In genomic region chr10:12922574-12923353, GRCm38 (mm10) we compare ENCODE assay signal across 8 mouse cellular contexts. TPM values are rescaled to one million over a fixed set of nuclear protein-coding genes. Genes with fewer than 3 reads are reported as not detected.
DNase-seq lines count a peak whose midpoint lies in the region; ATAC-seq lines count a peak whose summit lies in the region.

No protein-coding gene starts in this region.

- H3K9ac ChIP-seq in kidney, embryonic 15.5 days, result peak overlapping the region; percentile 59

- no peaks in the 10 kb centered on the region for H3K36me3 ChIP-seq in heart, embryonic 10.5 days
- no peaks in the 10 kb centered on the region for H3K36me3 ChIP-seq in kidney, embryonic 15.5 days

- H3K9me3 ChIP-seq in heart, embryonic 10.5 days, result no peaks in the 10 kb centered on the region
- H3K9me3 ChIP-seq in kidney, embryonic 15.5 days (replicated peaks), result no peaks in the 10 kb centered on the region

- peak overlapping the region; percentile 90 for H3K27ac ChIP-seq in heart, embryonic 10.5 days
- H3K27ac ChIP-seq in kidney, embryonic 15.5 days, result peak overlapping the region; percentile 90

- peak overlapping the region; percentile 75 for H3K4me3 ChIP-seq in heart, embryonic 10.5 days
- H3K4me3 ChIP-seq in kidney, embryonic 15.5 days (replicated peaks), result peak overlapping the region; percentile 65

- peak overlapping the region; percentile 67 for H3K4me2 ChIP-seq in kidney, embryonic 15.5 days

- DNase-seq in B cell, adult 2 months, result peak; percentile 96
- peak; percentile 98 for DNase-seq in brain, adult 2 months (ENCODE audit: low read depth, low spot score)
- peak; percentile 96 for DNase-seq in heart, embryonic 10.5 days (ENCODE audit: low spot score)
- DNase-seq in liver, result peak; percentile 91
- peak; percentile 91 to 96 for DNase-seq in spleen, postnatal 4 days (ENCODE audit: low spot score in 2 of 2)

- no peaks in the 10 kb centered on the region for H3K27me3 ChIP-seq in heart, embryonic 10.5 days (ENCODE audit: insufficient read depth, poor library complexity, severe bottlenecking)
- no peaks in the 10 kb centered on the region for H3K27me3 ChIP-seq in kidney, embryonic 15.5 days

- peak; percentile 81 for ATAC-seq in erythroblast, adult 5-6 weeks (replicated peaks; ENCODE audit: low FRiP score, poor library complexity, severe bottlenecking)
- ATAC-seq in kidney, embryonic 15.5 days (replicated peaks; ENCODE audit: low FRiP score), result peak; percentile 93
- peak; percentile 75 for ATAC-seq in monocyte, adult 5-6 weeks (replicated peaks; ENCODE audit: insufficient number of reproducible peaks, low FRiP score, low TSS enrichment, poor library complexity, severe bottlenecking)

- peaks cover 7% of the 10 kb centered on the region; the same call in 1 of the 2 replicates for H3K4me1 ChIP-seq in heart, embryonic 10.5 days
- peaks cover 7% of the 10 kb centered on the region for H3K4me1 ChIP-seq in kidney, embryonic 15.5 days

- under 1% methylated on average over 55 of the region's 55 CpGs for WGBS in heart, embryonic 10.5 days
- whole genome bisulfite sequencing in kidney, embryonic 15.5 days, result under 1% methylated on average over 55 of the region's 55 CpGs

RNA-seq across cellular contexts. Expression of gene Stx11, which starts 41.3 kb away (rescaled TPM):
- total RNA-seq in erythroblast, adult 5-6 weeks (2015; ENCODE audit: low replicate concordance), result 7.9 and 11.7 TPM in 2 replicates
- 7.6 and 8.1 TPM in 2 replicates for total RNA-seq in erythroblast, adult 5-6 weeks (2017; ENCODE audit: low replicate concordance)
- polyA plus RNA-seq in heart, embryonic 10.5 days (2016; fragmentation: Nextera tagmentation; extraction: Ambion mirVana), result 5.3 and 6.0 TPM in 2 replicates
- 1.8 and 2.2 TPM in 2 replicates for polyA plus RNA-seq in kidney, embryonic 15.5 days (2015; fragmentation: Nextera tagmentation; extraction: Ambion mirVana)
- 36.7 to 65.0 TPM (median 55.4 TPM) in 3 replicates for total RNA-seq in monocyte, adult 5-6 weeks (2017)

RNA-seq across cellular contexts. Expression of gene Utrn, which starts 53.6 kb away (rescaled TPM):
- 25.5 and 40.7 TPM in 2 replicates for total RNA-seq in erythroblast, adult 5-6 weeks (2015; ENCODE audit: low replicate concordance)
- total RNA-seq in erythroblast, adult 5-6 weeks (2017; ENCODE audit: low replicate concordance), result 46.3 and 46.7 TPM in 2 replicates
- polyA plus RNA-seq in heart, embryonic 10.5 days (2016; fragmentation: Nextera tagmentation; extraction: Ambion mirVana), result 65.2 and 68.5 TPM in 2 replicates
- 85.2 and 86.1 TPM in 2 replicates for polyA plus RNA-seq in kidney, embryonic 15.5 days (2015; fragmentation: Nextera tagmentation; extraction: Ambion mirVana)
- total RNA-seq in monocyte, adult 5-6 weeks (2017), result 61.8 to 169 TPM (median 72.5 TPM) in 3 replicates

Comparison
In these comparisons a context has a peak if more than half of its experiments do, and no peak if none do; other contexts are left out.
1. Peak in every context shown above with its lines: DNase-seq, ATAC-seq, H3K4me3 ChIP-seq and H3K27ac ChIP-seq.